Mouse (Mus musculus) spleen, adult 2 months (tissue): ENCODE data around the gene Timm29.

ENCODE experiments used
- CTCF ChIP-seq: fragments of 200-500 bp; IDR thresholded peaks from 2 replicates; pipeline ENCODE4 v1.5.1; 2011; ENCODE audit warnings: mild to moderate bottlenecking, inconsistent platforms; ENCODE audit not compliant: insufficient read depth, insufficient read length, insufficient replicate concordance; ENCODE audit errors: extremely low read depth
- POLR2A ChIP-seq: fragments of 200-500 bp; IDR thresholded peaks from 2 replicates; pipeline ENCODE4 v1.6.1; 2011; ENCODE audit warnings: low read depth, low read length, inconsistent platforms

DNA sequence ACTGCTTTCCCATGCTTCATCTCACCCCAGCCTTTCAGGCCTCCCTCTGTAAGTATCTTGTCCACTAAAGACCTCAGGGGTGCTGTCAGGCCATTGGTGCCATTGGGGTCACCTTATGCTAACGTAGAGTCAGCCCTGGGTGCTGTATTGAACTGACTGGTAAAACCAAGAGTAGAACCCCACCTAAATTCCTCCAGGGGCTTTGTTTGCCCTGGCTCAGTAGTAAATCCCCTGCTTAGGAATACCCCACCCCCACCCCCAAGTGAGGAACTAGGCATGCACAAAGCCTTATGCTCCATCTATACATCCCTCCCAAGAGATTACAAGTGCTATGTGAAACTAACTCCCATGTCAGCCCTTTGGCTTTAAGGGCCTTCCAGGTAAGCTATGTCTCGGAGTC, 35.0 kb upstream of the Timm29 start:
- TF ChIP-seq POLR2A (no peak), CTCF (no peak)
